Mouse (Mus musculus) NIH3T3 (cell line): Measurements from ENCODE around the gene C2.
"Not testable (repeated sequence)": the region's sequence is repeated elsewhere in the genome, so short reads cannot be mapped to it uniquely, and the experiment has no call there.

Source experiments
- DNase-seq: peaks from one replicate; pipeline ENCODE4 v3.0.0-alpha.2; 2012; ENCODE audit warnings: low read depth

C2 gene

DNA sequence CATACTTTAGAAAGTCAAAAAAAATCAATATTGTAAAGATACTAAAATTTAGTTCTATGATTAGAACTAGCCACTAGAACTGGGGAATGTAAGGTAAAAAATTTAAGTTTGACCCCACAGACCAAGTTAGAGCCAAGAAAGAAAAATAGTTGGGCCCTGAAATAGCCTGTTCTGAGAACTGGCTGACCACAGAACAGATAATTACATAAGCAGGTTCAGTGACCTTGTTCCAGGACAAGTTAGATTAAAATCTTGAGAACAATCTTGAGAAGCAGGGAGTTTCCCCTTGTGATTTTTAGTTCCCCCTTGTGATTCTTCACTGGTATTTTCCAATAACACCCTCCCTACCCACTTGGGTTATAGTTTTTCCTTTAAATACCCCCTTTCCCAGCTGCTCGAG is 67.3 kb downstream of the C2 start:
- DNase-seq, result not testable (repeated sequence)

- no peak for DNase-seq
Measured at GRCm38 (mm10) chr17:34814818-34815370, 83.2 kb downstream of the C2 start.

DNA sequence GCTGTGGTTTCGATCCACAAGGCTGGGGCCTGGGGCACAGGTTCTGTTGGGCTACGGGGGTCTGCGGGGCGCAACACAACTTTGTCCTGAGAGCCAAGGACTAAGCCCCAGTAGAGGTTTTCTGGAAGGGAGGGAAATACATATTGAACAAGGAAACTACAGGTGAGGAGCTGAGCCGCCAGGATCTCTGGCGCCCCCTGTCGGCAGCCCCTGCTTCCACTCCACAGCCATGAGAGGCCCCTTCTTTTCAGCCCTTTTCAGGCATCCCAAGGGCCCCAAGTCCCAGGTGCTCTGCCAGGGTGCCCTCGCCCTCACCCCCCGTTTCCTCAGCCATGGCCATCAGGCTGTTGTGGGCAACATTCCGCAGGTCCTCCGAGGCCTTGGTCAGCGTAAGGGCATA is 84.3 kb downstream of the C2 start:
- peak; percentile 68 for DNase-seq
